Mouse (Mus musculus): Measurements from ENCODE around the gene 4930595D18Rik.
A peak's percentile ranks its signal among the peaks of the same experiment; 100 is the strongest.

The 4930595D18Rik gene

DNA sequence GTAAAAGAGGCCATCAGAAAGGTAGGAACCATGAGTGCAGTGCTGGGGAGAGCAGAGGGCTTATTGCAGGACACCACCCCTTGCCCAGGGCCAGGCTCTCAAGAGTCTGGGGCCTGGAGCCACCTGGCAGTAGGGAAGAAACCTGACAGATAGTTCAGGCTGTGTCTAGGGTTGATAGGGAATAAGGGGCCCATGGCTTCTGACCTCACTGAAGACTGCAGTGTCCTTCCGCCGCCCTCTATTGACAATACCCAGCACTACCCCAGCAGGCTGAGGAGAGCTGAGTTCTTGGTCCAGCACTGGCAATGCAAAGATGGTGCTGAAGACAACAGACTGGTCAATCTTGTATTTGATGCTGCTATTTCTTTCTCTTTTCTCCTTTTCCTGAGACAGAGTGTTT lies 47.2 kb downstream of the 4930595D18Rik start:
- DNase-seq (ENCODE audit: low spot score in 2 of 2) = no peak

DNA sequence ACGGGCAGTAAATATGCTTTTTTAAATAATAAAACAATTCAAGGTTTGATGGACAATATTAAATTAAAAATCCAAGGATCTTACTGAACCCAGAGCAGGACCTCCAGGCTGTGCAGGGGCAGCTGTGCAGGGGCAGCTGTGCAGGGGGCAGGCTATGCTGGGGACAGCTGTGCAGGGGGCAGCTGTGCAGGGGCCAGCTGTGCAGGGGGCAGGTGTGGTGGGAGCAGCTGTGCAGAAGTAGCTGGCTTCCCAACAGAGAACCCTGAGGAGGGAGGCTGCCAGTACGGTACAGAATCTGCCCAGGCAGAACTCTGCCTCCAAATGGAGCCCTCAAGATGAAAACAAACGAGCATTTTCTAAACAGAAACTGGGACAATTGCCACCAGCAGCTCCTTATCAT lies 48.3 kb downstream of the 4930595D18Rik start:
- DNase-seq (ENCODE audit: low spot score in 2 of 2) = no peak

DNA sequence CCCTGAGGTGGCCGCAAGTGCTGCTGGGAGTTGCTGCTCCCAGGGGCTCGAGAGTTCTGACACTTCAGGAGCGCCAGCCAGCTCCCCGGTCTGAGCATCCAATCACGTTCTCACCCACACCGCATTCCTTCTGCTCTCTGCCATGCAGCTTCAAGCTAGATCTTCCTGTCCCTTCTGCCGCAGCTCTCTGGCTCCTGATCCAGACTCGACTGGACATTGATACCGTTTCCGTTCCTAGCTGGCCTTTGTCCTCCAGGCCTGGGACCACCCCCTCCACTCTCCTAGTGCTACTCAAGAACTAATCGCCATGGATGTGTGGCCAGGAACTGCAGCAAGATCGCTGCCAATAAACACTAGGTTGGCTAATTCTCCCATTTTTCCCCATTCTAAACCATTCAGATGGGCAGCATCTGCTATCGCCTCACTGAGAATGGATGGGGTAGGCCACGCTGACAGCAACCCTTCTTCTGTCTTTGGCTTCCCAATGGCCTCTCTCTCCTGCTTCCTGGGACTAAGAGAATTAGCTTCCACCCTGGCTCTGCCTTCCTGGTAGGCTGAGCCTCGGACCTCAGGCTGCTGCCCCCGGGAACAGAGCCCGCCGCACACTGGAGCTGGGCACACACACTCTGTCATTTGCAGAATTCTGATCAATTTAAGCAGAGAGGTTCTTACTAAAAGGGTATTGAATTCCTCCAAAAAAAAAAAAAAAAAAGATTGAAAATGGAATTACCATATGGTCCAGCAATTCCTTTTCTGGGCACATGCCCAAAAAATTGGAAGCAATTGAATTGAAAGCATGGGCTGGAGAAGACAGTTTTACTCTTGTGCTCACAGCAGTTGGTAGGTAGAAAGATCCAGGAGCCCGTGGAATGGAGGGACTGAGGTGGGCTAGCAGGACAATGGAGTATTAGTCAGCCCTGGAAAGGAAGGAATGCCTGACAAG lies 49.2 kb downstream of the 4930595D18Rik start:
- DNase-seq (ENCODE audit: low spot score in 2 of 2) = peak; percentile 55 to 58

DNA sequence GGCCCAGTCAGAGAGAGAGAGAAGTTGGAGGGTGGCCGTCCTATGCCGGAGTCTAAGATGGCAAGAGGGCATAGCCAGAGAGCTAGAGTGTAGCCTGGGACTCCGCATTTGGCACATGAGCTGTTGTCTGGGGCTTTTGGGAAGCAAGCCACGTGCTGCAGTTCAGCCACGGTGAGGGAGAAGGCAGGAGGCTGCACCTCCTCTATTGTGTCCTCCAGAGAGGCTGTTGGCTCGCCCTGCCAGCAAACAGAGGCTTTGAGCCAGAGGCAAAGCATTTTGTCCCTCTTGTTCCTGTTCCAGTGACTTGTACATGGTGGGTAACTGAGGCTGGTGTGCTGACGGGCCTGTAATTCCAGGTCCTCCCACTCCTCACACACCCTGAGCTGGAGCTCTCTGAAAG lies 50.1 kb downstream of the 4930595D18Rik start:
- peak in 1 of 2 experiments; percentile 52 for DNase-seq (ENCODE audit: low spot score in 2 of 2)

DNA sequence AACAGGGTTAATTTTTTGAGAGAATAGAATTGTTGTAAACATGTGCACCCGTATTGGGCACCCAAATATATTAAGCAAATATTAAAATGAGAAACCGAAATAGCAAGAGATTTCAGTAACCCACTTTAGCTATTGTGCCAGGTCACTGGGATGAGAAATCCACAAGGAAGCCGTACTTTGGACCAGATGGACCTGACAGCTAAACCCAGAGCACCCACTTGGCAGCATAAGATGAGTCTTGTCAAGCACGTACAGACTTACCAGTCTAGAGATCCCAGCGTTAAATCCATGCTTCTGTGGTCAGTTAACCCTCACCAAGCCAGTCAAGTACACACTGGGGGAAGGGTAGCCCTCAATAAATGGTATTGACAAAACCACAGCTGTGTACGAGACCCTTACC lies 58.6 kb downstream of the 4930595D18Rik start:
- no peak for DNase-seq (ENCODE audit: low spot score in 2 of 2)

DNA sequence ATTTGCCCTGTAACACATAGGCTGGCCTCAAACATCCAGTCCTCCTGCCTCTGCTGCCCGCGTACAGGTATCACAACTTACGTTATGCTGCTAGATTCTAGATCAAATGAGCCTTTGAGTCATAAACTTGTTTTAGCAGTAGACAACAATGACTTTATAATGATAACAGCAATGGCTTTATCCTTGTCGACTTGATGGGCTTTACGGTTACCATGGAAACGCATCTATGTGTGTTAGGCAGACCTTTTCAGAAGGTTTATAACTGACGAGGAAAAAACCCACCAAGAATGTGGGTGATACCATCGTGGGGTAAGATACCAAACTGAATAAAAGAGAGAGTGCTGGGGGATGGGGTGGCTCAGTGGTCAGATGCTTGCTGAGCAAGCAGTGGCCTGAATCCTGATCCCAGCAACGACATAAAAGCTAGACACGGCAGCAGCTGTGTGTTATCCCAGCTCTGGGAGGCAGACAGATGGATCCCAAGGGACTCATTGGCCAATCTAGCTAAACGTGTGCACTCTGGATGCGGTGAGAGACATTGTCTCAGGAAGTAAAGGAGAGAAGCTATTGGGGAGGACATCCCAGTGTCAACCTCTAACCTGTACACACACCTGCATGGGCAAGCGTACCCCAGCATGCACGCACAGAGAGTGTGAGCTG lies 59.6 kb downstream of the 4930595D18Rik start:
- DNase-seq (ENCODE audit: low spot score in 2 of 2) = no peak

DNA sequence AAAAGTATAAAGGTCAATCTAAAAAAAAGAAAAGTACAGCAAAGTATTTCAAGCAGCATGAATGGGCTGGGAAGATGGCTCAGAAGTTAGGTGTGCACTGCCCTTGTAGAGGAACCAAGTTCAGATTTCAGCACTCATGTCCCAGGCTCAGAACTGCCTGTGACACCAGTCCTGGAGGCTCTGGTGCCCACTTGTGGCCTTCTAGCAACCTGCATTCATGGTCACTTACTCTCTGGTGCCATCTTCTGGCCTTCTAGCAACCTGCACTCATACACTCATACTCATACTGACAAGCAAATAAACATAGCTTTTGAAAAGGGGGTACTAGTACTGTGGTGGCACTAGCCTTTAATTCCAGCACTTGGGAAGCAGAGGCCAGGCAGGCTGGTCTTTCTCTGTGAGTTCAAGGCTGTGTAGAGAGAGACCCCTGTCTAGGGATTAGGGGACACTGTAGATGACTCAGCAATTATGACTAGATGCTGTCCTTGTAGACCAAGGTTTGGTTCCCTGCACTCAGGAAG lies 61.9 kb downstream of the 4930595D18Rik start:
- DNase-seq (ENCODE audit: low spot score in 2 of 2) = no peak

DNA sequence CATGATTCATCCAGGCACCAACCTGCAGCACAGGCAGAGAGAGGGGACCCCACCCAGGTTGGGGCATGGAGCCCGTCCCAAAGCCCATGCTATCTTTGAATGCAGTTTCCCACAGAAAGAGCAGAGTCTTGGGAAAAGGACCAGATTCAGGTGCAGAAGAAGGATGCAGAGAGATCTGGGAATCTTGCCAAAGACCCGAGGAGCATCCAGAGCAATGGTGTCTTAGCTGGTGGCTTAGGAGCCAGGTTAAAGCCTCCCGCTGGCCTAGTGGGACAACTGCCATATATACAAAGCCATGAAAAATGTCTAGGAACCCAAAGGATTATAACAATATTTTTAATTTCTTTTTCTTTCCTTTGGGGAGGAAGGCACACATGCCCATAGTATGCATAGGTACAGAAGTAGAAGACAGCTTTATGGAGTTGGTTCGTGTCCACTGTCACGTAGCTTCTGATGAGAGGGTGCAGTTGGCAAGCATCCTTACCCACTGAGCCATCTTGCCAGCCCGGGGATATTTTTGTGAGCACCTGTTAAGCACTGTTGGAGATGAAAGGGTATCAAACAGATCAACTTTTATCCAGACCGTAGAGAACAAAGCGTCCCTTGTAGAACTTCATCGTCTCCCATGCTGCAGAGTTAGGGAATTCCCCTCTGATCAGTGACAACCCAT lies 63.2 kb downstream of the 4930595D18Rik start:
- DNase-seq (ENCODE audit: low spot score in 2 of 2) = no peak

DNA sequence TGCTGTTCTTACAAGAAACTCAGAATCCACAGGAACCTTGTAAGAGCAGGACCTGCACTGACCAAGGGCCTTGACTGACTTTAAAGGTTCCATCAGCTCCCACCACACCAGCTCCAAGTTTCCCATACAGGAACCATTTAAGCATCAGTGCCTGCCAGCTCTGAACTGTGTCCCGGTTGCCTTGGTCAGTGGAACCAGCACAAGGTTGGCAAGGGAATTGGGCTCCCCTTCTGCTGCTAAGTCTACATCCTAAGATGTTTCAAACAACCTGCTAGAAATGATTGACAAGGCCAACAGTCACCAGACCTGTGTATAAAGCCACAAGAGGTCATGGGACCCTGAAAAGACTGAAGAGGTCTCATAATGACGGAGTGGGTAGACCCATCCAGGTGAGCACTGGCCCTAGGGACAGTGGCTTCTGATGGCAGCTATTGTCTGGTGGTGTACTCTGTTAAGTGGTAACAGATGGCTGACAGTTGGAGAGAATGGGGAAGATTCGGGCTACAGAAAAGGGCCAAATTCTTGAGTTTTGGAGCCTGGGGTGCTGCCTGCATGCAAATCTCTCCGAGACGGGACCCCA lies 64.7 kb downstream of the 4930595D18Rik start:
- no peak for DNase-seq (ENCODE audit: low spot score in 2 of 2)

DNA sequence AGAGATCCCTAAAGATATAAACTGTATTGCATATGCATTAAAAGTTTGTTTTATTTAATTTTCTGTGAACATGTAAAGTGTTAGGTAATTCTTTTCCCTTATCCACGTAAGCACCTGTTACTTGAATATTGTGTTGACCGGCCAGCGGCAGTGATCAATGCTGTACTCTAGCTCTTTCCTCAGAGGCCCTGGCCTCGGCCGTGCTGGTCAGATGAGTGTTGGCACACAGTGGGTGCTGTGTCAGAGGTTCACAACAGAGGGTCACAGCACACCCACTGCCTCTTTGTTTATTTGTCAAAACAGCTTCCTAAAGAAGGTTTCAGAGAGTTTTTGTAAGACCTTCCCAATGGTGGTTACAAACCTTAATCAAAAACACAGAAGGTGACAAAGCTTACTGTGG lies 69.7 kb downstream of the 4930595D18Rik start:
- DNase-seq (ENCODE audit: low spot score in 2 of 2) = no peak

DNA sequence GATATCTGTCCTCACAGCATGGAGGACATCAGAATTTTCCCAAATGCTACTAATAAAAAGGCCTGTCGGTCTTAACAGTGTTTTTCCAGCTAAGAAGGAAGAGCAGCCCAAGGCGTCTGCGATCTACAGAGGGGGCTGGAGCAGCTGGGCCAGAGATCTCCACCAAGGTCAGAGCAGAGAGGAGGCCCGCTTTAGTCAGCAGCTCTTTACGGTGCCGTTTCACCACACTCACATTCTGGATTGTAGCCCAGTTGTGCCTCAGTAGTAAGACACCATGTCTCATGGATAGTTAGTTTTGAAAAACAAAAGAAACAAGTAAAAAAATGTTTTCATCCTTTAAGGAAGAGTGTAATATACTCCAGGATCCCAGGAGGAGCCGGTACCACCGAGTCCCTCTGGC lies 73.1 kb downstream of the 4930595D18Rik start:
- no peak for DNase-seq (ENCODE audit: low spot score in 2 of 2)

Data from right cerebral cortex, postnatal 10 days (tissue).